Mouse (Mus musculus) heart, postnatal 4 days (tissue): ENCODE data around the gene Myoc. TPM values are rescaled to one million over a fixed set of nuclear protein-coding genes. Genes with fewer than 3 reads are reported as not detected.

Experiments
- DNase-seq: peaks from one replicate; pipeline ENCODE4 v3.0.0; 2021
- microRNA-seq, 2 experiments: library from miRNA; unstranded; fragments of <30 nt; microRNA quantifications; one replicate each; pipeline ENCODE4 v1.2.0; 2021 to 2022
- total RNA-seq, 2 experiments: library from RNA; stranded (reverse); gene quantifications; 2 replicates each; pipeline ENCODE4 v1.2.3; 2021

Gene Myoc
- total RNA-seq, 2 experiments from 2014 or later = 0.11 TPM; not detected in 1

GRCm38 (mm10) chr1:162658119-162658518 lies 19.2 kb downstream of the Myoc start, which contains the start of gene Myocos:
Gene Myocos (minus strand): TSS chr1:162658219.
- no peak for DNase-seq

GRCm38 (mm10) chr1:162660276-162660860 lies 21.4 kb downstream of the Myoc start:
- DNase-seq = peak; percentile 22

- peak; percentile 85 for DNase-seq
These were observed 26.0 kb downstream of the Myoc start for GRCm38 (mm10) chr1:162664826-162665475.

- DNase-seq = no peak
These were observed 26.7 kb downstream of the Myoc start for GRCm38 (mm10) chr1:162665486-162666174.

- DNase-seq = no peak
These were observed 54.8 kb downstream of the Myoc start for GRCm38 (mm10) chr1:162693721-162694120.

- DNase-seq = no peak
These were observed 58.9 kb downstream of the Myoc start for GRCm38 (mm10) chr1:162697866-162698265.

Small RNA genes lying within 50 kb of the gene (microRNA-seq; reads per million reads assigned to microRNA genes)
- 0 to 0.35 reads per million in 2 experiments for gene Gm27616

Other genes with a start within 250 kb of the Myoc start
- 1 to 10 TPM; 4.5 to 5.5 TPM for gene Dnm3, start 161.1 kb upstream of the Myoc start, total RNA-seq
- gene Mettl13, start 90.6 kb upstream of the Myoc start, total RNA-seq = 1 to 10 TPM; 6.6 to 8.1 TPM
- 10 to 100 TPM; 18.2 to 18.8 TPM for gene Vamp4, start 68.6 kb upstream of the Myoc start, total RNA-seq
- gene Myocos, start 19.1 kb downstream of the Myoc start, total RNA-seq = not detected
- 100 to 1,000 TPM; 137 to 144 TPM for gene Prrc2c, start 101.4 kb downstream of the Myoc start, total RNA-seq
- gene Fmo4, start 174.8 kb downstream of the Myoc start, total RNA-seq = under 1 TPM in 1 of 2 experiments, not detected in 1; 0.55 TPM
- 10 to 100 TPM; 18.7 to 20.9 TPM for gene Fmo1, start 227.5 kb downstream of the Myoc start, total RNA-seq